Mouse (Mus musculus) neutrophil, adult 5-6 weeks (primary cell): ENCODE results near the gene Mrps23. TPM values are rescaled to one million over a fixed set of nuclear protein-coding genes. Genes with fewer than 3 reads are reported as not detected.
A peak's percentile ranks its signal among the peaks of the same experiment; 100 is the strongest.

Experiments
- ATAC-seq: fragments of 151-379, 151-347 bp; 2 replicates; pipeline ENCODE4 v1.8.0; 2017; ENCODE audit warnings: mild to moderate bottlenecking, moderate TSS enrichment; ENCODE audit not compliant: insufficient number of reproducible peaks, poor library complexity, low FRiP score, severe bottlenecking; ENCODE audit errors: extremely low read depth
- total RNA-seq: library from RNA; stranded (forward); fragments of 200-1000 nt; gene quantifications from 2 replicates; pipeline ENCODE4 v1.2.3, GENCODE M21; 2017

Mrps23 gene
- total RNA-seq, 1 experiment from 2014 or later, result 28.5 TPM

GRCm38 (mm10) chr11:88235221-88236203 lies 31.3 kb downstream of the Mrps23 start:
- no peak for ATAC-seq

- ATAC-seq, result no peak
Measured at GRCm38 (mm10) chr11:88240275-88240674, 36.1 kb downstream of the Mrps23 start.

GRCm38 (mm10) chr11:88240736-88241353 lies 36.7 kb downstream of the Mrps23 start:
- no peak for ATAC-seq

- ATAC-seq, result no peak
Measured at GRCm38 (mm10) chr11:88241468-88242301, 37.5 kb downstream of the Mrps23 start.

GRCm38 (mm10) chr11:88245581-88246170 lies 41.5 kb downstream of the Mrps23 start:
- ATAC-seq, result no peak

GRCm38 (mm10) chr11:88248636-88249035 lies 44.4 kb downstream of the Mrps23 start:
- ATAC-seq, result no peak

- no peak for ATAC-seq
Measured at GRCm38 (mm10) chr11:88250568-88250967, 46.4 kb downstream of the Mrps23 start.

GRCm38 (mm10) chr11:88251295-88251694 lies 47.1 kb downstream of the Mrps23 start:
- ATAC-seq, result no peak

GRCm38 (mm10) chr11:88251972-88252766 lies 48.0 kb downstream of the Mrps23 start:
- peak; percentile 70; the same call in 1 of the 2 replicates for ATAC-seq

GRCm38 (mm10) chr11:88252767-88253513 lies 48.8 kb downstream of the Mrps23 start:
- no peak for ATAC-seq

- no peak for ATAC-seq
Measured at GRCm38 (mm10) chr11:88253514-88254167, 49.5 kb downstream of the Mrps23 start.

GRCm38 (mm10) chr11:88257700-88258099 lies 53.5 kb downstream of the Mrps23 start:
- ATAC-seq, result no peak

- ATAC-seq, result no peak
Measured at GRCm38 (mm10) chr11:88258212-88258611, 54.0 kb downstream of the Mrps23 start.

GRCm38 (mm10) chr11:88260463-88260862 lies 56.3 kb downstream of the Mrps23 start:
- ATAC-seq, result no peak
